Mouse (Mus musculus) ES-E14 (cell line): ENCODE measurements at regions not wholly inside any gene's neighbourhood (a gene's known extent, or its start where the extent isn't known, plus 50 kb on each side); places are given as distances from the start of the nearest gene placed in this dataset.
A peak's percentile ranks its signal among the peaks of the same experiment; 100 is the strongest.

ENCODE experiments used
- HCFC1 ChIP-seq: IDR thresholded peaks from 2 replicates; pipeline ENCODE4 v1.6.1; 2012; ENCODE audit warnings: low read length, inconsistent platforms, borderline replicate concordance; ENCODE audit not compliant: insufficient read depth
- MAFK ChIP-seq: IDR thresholded peaks from 2 replicates; pipeline ENCODE4 v1.6.1; 2014; ENCODE audit warnings: mild to moderate bottlenecking, low read depth, low read length, inconsistent platforms; ENCODE audit not compliant: insufficient read depth
- ZC3H11A ChIP-seq: IDR thresholded peaks from 2 replicates; pipeline ENCODE4 v1.6.1; 2012; ENCODE audit warnings: low read depth, mild to moderate bottlenecking, inconsistent platforms, low read length, borderline replicate concordance

- peak; percentile 66; the same call in 1 of the 2 replicates for TF ChIP-seq ZC3H11A
- no peak for TF ChIP-seq HCFC1
- no peak for TF ChIP-seq MAFK
Measured at GRCm38 (mm10) chr8:78899887-78900286, 78.9 kb upstream of the Lsm6 start.
